Mouse (Mus musculus) kidney, embryonic 14.5 days (tissue): ENCODE measurements around the gene Umad1. TPM values are rescaled to one million over a fixed set of nuclear protein-coding genes. Genes with fewer than 3 reads are reported as not detected.

Experiments
- ATAC-seq: fragments of 200-750 bp; cut with Nextera tagmentation; 2 replicates; pipeline ENCODE4 v1.8.0; 2017; ENCODE audit warnings: moderate number of reproducible peaks, mild to moderate bottlenecking, moderate TSS enrichment, moderate library complexity; ENCODE audit not compliant: low FRiP score, low TSS enrichment
- H3K27ac ChIP-seq: fragments of 300-500 bp; sonication (generic); 2 replicates; pipeline ENCODE4 v1.5.1; 2014; ENCODE audit warnings: low read depth, mild to moderate bottlenecking, low read length, moderate library complexity, mixed read lengths
- H3K27me3 ChIP-seq: fragments of 300-500 bp; sonication (generic); 2 replicates; pipeline ENCODE4 v1.6.1; 2014; ENCODE audit warnings: mild to moderate bottlenecking, low read length; ENCODE audit not compliant: control insufficient read depth, insufficient read depth
- H3K36me3 ChIP-seq: fragments of 300-500 bp; sonication (generic); 2 replicates; pipeline ENCODE4 v1.6.1; 2014; ENCODE audit warnings: low read length, mixed read lengths; ENCODE audit not compliant: control insufficient read depth, insufficient read depth
- H3K4me1 ChIP-seq: fragments of 300-500 bp; sonication (generic); 2 replicates; pipeline ENCODE4 v1.6.1; 2014; ENCODE audit warnings: low read length, mixed read lengths; ENCODE audit not compliant: control insufficient read depth, insufficient read depth
- H3K4me2 ChIP-seq: fragments of 300-500 bp; sonication (generic); replicated peaks from 2 replicates; pipeline ENCODE4 v1.6.1; 2014; ENCODE audit warnings: low read depth, mild to moderate bottlenecking, low read length
- H3K4me3 ChIP-seq: fragments of 300-500 bp; sonication (generic); 2 replicates; pipeline ENCODE4 v1.5.1; 2014; ENCODE audit warnings: mild to moderate bottlenecking, low read length
- H3K9ac ChIP-seq: fragments of 300-500 bp; sonication (generic); 2 replicates; pipeline ENCODE4 v1.6.1; 2014; ENCODE audit warnings: low read depth, mild to moderate bottlenecking, low read length, moderate library complexity
- H3K9me3 ChIP-seq: fragments of 300-500 bp; sonication (generic); 2 replicates; pipeline ENCODE4 v1.6.1; 2016; ENCODE audit warnings: low read length; ENCODE audit not compliant: control insufficient read depth
- WGBS: fragments of 180-500 bp; shearing (Covaris S2); extraction: QIAGEN DNeasy Blood & Tissue Kit; methylation state at CpG from one replicate; pipeline ENCODE4 v1.1.7; 2014; 5-methylcytosine and 5-hydroxymethylcytosine counted together
- polyA plus RNA-seq: library from polyadenylated mRNA; unstranded; fragments of >200 nt; fragmentation: Nextera tagmentation; extraction: Ambion mirVana; gene quantifications from 2 replicates; pipeline ENCODE4 v1.2.1, GENCODE M21; 2014

The Umad1 gene
- polyA plus RNA-seq, 1 experiment from 2014 or later = 19.7 TPM

DNA sequence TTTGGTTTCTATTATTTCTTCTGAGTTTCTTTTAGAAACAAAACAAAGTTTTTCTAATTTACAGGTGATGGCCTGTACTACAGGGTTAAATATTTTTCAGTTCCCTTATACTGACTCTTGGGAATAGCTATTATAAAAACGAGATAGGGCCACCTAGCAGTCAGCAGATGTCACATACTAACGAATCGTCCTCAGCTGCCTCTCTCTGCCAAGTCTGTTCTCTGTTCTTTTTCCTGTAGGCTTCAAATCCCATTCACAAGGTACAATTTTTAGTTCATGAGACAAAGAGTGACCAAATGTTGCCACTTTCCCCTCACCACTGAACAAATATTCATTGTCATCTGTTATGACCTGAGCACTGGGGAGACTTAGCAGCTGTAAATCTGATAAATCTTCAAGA lies 244.9 kb downstream of the Umad1 start:
- H3K27me3 ChIP-seq = no peaks in the 10 kb centered on the region
- ATAC-seq = no peak
- H3K9me3 ChIP-seq = no peaks in the 10 kb centered on the region
- no peaks in the 10 kb centered on the region for H3K36me3 ChIP-seq
- no peak overlapping the region for H3K27ac ChIP-seq
- H3K4me3 ChIP-seq = no peak overlapping the region
- H3K9ac ChIP-seq = no peak overlapping the region
- 51% methylated on average over 3 of the region's 3 CpGs for WGBS
- no peak overlapping the region for H3K4me2 ChIP-seq
- no peaks in the 10 kb centered on the region for H3K4me1 ChIP-seq

DNA sequence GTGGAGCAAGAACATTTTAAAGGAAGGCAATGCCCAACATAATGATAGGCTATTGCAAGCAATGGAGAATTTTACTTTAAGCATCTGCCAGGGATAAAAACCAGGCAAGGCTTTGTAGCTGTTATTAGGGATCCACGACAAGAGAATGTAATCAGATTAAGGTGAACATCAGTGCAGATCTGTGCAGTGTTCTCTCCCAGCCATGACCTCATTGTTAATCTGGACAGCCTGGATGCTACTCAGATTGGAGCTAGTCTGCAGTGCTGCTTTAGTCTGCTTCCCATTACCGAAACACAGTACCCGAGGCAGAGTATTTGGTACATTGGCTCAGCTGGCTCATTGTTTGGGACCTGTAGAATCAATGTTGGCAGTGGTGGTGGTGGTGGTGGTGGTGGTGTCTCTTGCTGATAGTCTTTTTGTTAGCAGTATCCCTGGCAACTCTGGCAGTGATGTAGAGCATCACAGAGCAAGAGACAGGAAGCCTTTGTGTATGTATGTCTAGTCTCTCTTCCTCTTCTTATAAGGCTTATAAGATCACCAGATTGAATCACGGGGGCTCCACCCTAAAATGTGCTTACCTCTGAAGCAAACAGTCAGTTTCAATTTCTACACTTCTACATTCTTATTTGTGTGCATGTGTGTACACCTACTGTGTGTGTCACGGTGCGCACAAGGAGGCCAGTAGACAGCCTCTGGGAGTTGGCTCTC lies 245.6 kb downstream of the Umad1 start:
- no peak overlapping the region for H3K27ac ChIP-seq
- H3K4me1 ChIP-seq = no peaks in the 10 kb centered on the region
- H3K9me3 ChIP-seq = no peaks in the 10 kb centered on the region
- H3K4me3 ChIP-seq = no peak overlapping the region
- 94% methylated on average over 6 of the region's 6 CpGs for WGBS
- no peak for ATAC-seq
- no peaks in the 10 kb centered on the region for H3K36me3 ChIP-seq
- no peak overlapping the region for H3K4me2 ChIP-seq
- no peak overlapping the region for H3K9ac ChIP-seq
- H3K27me3 ChIP-seq = no peaks in the 10 kb centered on the region

DNA sequence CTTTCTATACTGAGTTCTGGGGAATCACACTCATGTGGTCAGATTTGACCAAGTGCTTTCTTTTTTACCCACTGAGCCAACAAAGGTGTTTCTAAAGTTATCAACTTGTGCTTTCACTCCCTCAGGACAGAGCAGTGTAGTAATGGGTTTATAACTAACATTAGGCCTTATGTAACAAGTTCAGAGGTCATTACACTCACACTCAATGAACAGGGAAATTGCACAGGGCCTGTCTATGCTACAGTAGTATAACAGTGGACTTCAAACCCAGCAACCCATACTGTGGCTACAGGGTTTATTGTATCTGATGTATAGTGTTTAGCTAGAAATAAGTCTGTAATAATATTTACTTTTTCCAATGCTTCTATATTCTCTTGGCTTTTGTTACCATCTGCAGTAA lies 247.5 kb downstream of the Umad1 start:
- H3K27me3 ChIP-seq = no peaks in the 10 kb centered on the region

More for the DNA sequence above, 247.5 kb downstream of the Umad1 start:
- H3K36me3 ChIP-seq = no peaks in the 10 kb centered on the region
- H3K4me2 ChIP-seq = no peak overlapping the region
- no peak overlapping the region for H3K4me3 ChIP-seq
- no peak for ATAC-seq
- H3K4me1 ChIP-seq = no peaks in the 10 kb centered on the region
- H3K9me3 ChIP-seq = no peaks in the 10 kb centered on the region
- H3K27ac ChIP-seq = no peak overlapping the region
- H3K9ac ChIP-seq = no peak overlapping the region

Other genes with a start within 250 kb of the Umad1 start
- gene Col28a1, start 66.7 kb upstream of the Umad1 start, polyA plus RNA-seq = 0.09 TPM in 1 of 2 replicates, not detected in the other
- gene Mios, start 50.1 kb upstream of the Umad1 start, polyA plus RNA-seq = 20.6 and 32.9 TPM in 2 replicates
- 183 and 293 TPM in 2 replicates for gene Rpa3, start 115 bp upstream of the Umad1 start, polyA plus RNA-seq
- 3.1 and 5.5 TPM in 2 replicates for gene Gm45062, start 162 bp downstream of the Umad1 start, polyA plus RNA-seq